Comparison of ENCODE assay signal across 21 mouse cellular contexts in the genomic region with DNA sequence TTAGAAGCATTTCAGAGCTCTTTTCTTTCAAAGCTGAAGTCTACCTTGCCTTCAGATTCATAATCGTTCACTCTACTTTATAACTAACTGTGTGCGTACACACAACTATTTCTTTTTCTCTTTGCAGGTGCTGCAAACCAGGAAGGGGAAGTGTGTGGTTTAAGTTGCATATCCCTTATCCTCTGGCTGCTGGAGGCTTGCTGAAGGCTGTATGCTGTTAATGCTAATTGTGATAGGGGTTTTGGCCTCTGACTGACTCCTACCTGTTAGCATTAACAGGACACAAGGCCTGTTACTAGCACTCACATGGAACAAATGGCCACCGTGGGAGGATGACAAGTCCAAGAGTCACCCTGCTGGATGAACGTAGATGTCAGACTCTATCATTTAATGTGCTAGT. TPM values are rescaled to one million over a fixed set of nuclear protein-coding genes. Genes with fewer than 3 reads are reported as not detected.
DNase-seq lines count a peak whose midpoint lies in the region; ATAC-seq and TF ChIP-seq lines count a peak whose summit lies in the region.
"Had no signal": no experiment of that assay in that cellular context is flagged by ENCODE, and none has a peak within 500 bp of the region (broad histone marks: within the 10 kb centered on the region; RNA-seq: fewer than 3 reads in every experiment).

No protein-coding gene starts in this region.

- TF ChIP-seq CTCF in spleen, adult 2 months (IDR thresholded peaks at IDR 0.05; ENCODE audit: extremely low read depth, insufficient read depth, insufficient read length, insufficient replicate concordance), result no peak

- peaks cover 3% of the 10 kb centered on the region; the same call in 1 of the 2 replicates for H3K36me3 ChIP-seq in spleen, adult 2 months (ENCODE audit: control insufficient read depth, insufficient read depth, low read length)
- no peaks in the 10 kb centered on the region for H3K36me3 ChIP-seq in midbrain, embryonic 15.5 days (replicated peaks)
- H3K36me3 ChIP-seq: hindbrain, embryonic 15.5 days had no signal

- 17% methylated on average over 4 of the region's 4 CpGs for WGBS in spleen, adult 2 months
- WGBS in midbrain, embryonic 15.5 days, result 83% methylated on average over 4 of the region's 4 CpGs

- no peak overlapping the region for H3K9ac ChIP-seq in midbrain, embryonic 15.5 days
- H3K9ac ChIP-seq: hindbrain, embryonic 15.5 days; limb, embryonic 15.5 days had no signal

- ATAC-seq in common myeloid progenitor, adult 5-6 weeks (replicated peaks; ENCODE audit: low read depth, poor library complexity, severe bottlenecking), result peak; percentile 81
- no peak for ATAC-seq in midbrain, embryonic 15.5 days (replicated peaks)

- no peak overlapping the region for H3K4me2 ChIP-seq in midbrain, embryonic 15.5 days
- H3K4me2 ChIP-seq: hindbrain, embryonic 15.5 days; limb, embryonic 15.5 days had no signal

- DNase-seq in spleen, adult 2 months (ENCODE audit: low read depth in 1 of 2, low spot score in 2 of 2), result no peak
- no peak for DNase-seq in spleen, postnatal 4 days (ENCODE audit: low spot score in 2 of 2)
- DNase-seq in CD4-positive helper T cell, adult 2 months (ENCODE audit: low read depth, low spot score), result peak; percentile 54
- peak; percentile 54 for DNase-seq in naive thymus-derived CD4-positive, alpha-beta T cell, adult 2 months (ENCODE audit: low read depth)
- no peak for DNase-seq in layer of hippocampus, adult 8-10 months (ENCODE audit: low spot score in 2 of 2)
- no peak for DNase-seq in layer of hippocampus, postnatal 25 days (ENCODE audit: extremely low spot score in 1 of 2, low spot score in 1 of 2)
- DNase-seq: adrenal gland, postnatal 14 days; cerebellum, adult 8-10 months; gastrocnemius, postnatal 14 days; kidney, adult 18-20 months; kidney, postnatal 36 days; layer of hippocampus, postnatal 36 days; lung, postnatal 14 days; right cerebral cortex, adult 18-20 months had no signal

- no peaks in the 10 kb centered on the region for H3K27me3 ChIP-seq in spleen, adult 2 months (ENCODE audit: control insufficient read depth, insufficient read depth, low read length)
- no peaks in the 10 kb centered on the region for H3K27me3 ChIP-seq in midbrain, embryonic 15.5 days (replicated peaks)
- H3K27me3 ChIP-seq: hindbrain, embryonic 15.5 days; limb, embryonic 15.5 days had no signal

- TF ChIP-seq POLR2A in spleen, adult 2 months (IDR thresholded peaks at IDR 0.05; ENCODE audit: low read depth, low read length), result no peak

- H3K9me3 ChIP-seq in midbrain, embryonic 15.5 days, result no peaks in the 10 kb centered on the region
- H3K9me3 ChIP-seq: forebrain, embryonic 10.5 days; hindbrain, embryonic 15.5 days; limb, embryonic 15.5 days; midbrain, embryonic 10.5 days had no signal

- H3K27ac ChIP-seq in spleen, adult 2 months (ENCODE audit: insufficient read depth, low read length), result 0 out of 2 replicates have a peak overlapping the region, but pooled peaks have one; percentile 9
- H3K27ac ChIP-seq in midbrain, embryonic 15.5 days, result no peak overlapping the region
- H3K27ac ChIP-seq: forebrain, embryonic 10.5 days; hindbrain, embryonic 15.5 days; limb, embryonic 15.5 days; midbrain, embryonic 10.5 days; stomach, postnatal 0 days had no signal

- H3K4me3 ChIP-seq in spleen, adult 2 months (ENCODE audit: extremely low read depth, insufficient read depth, insufficient read length), result no peak overlapping the region
- H3K4me3 ChIP-seq in midbrain, embryonic 15.5 days, result no peak overlapping the region
- H3K4me3 ChIP-seq: forebrain, embryonic 10.5 days; hindbrain, embryonic 15.5 days; limb, embryonic 15.5 days; midbrain, embryonic 10.5 days had no signal

- H3K4me1 ChIP-seq in spleen, adult 2 months (ENCODE audit: control insufficient read depth, insufficient read depth, insufficient read length), result 0 out of 2 replicates have a peak, but pooled peaks cover 3% of the 10 kb centered on the region
- no peaks in the 10 kb centered on the region for H3K4me1 ChIP-seq in midbrain, embryonic 15.5 days
- H3K4me1 ChIP-seq: forebrain, embryonic 10.5 days; hindbrain, embryonic 15.5 days; limb, embryonic 15.5 days; midbrain, embryonic 10.5 days had no signal

RNA-seq across cellular contexts. Expression of a gene that starts 21.6 kb away (rescaled TPM):
- polyA plus RNA-seq in spleen, adult 2 months (2012; rRNA removed), result 4.6 and 6.3 TPM in 2 replicates
- 54.5 and 56.5 TPM in 2 replicates for total RNA-seq in common myeloid progenitor, adult 5-6 weeks (2017)
- total RNA-seq in layer of hippocampus, adult 8-10 months (2022), result 10 to 100 TPM; 20.1 to 24.1 (median 20.9) TPM
- polyA plus RNA-seq in midbrain, embryonic 15.5 days (2015; fragmentation: Nextera tagmentation; extraction: Ambion mirVana), result 36.4 and 37.4 TPM in 2 replicates
- 10 to 100 TPM; 21.1 to 22.6 TPM for total RNA-seq in layer of hippocampus, postnatal 25 days (2021)

RNA-seq across cellular contexts. Expression of a gene that starts 60.0 kb away (rescaled TPM):
- polyA plus RNA-seq in spleen, adult 2 months (2012; rRNA removed), result 2.3 and 2.5 TPM in 2 replicates
- total RNA-seq in common myeloid progenitor, adult 5-6 weeks (2017), result 0.37 TPM in 1 of 2 replicates, not detected in the other
- total RNA-seq in layer of hippocampus, adult 8-10 months (2022), result 10 to 100 TPM; 21.5 to 24.9 (median 24.1) TPM
- polyA plus RNA-seq in midbrain, embryonic 15.5 days (2015; fragmentation: Nextera tagmentation; extraction: Ambion mirVana), result 22.8 and 23.1 TPM in 2 replicates
- total RNA-seq in layer of hippocampus, postnatal 25 days (2021), result 10 to 100 TPM; 22.4 TPM

Comparison
In these comparisons a context has a peak if more than half of its experiments do, and no peak if none do; other contexts are left out.
1. DNase-seq: peak in CD4-positive helper T cell, adult 2 months (single experiment) and naive thymus-derived CD4-positive, alpha-beta T cell, adult 2 months (single experiment); none in spleen, adult 2 months (0 of 2), spleen, postnatal 4 days (0 of 2), layer of hippocampus, adult 8-10 months (0 of 2) and layer of hippocampus, postnatal 25 days (0 of 2).
2. RNA of a gene that starts 60.0 kb away (total RNA-seq): 21.5 to 24.9 TPM in layer of hippocampus, adult 8-10 months and 22.4 TPM in layer of hippocampus, postnatal 25 days; 0.37 TPM in common myeloid progenitor, adult 5-6 weeks; every median in the first group is over 10 times any median in the second.